Mouse (Mus musculus): Measurements from ENCODE around the gene Selenom.

The Selenom gene

GRCm38 (mm10) chr11:3510321-3510720 is 4.2 kb upstream of the Selenom start:
- in situ Hi-C loops (cut with MboI; ENCODE audit: low sequenced_read_pairs): no loop called here

GRCm38 (mm10) chr11:3513291-3513690 is 1.2 kb upstream of the Selenom start:
- in situ Hi-C loops (cut with MboI; ENCODE audit: low sequenced_read_pairs): no loop called here

- in situ Hi-C loops (cut with MboI; ENCODE audit: low sequenced_read_pairs): loop anchor here (5.0 kb wide), 1 partner anchor 43 kb away; no protein-coding TSS in a partner anchor
Observed at GRCm38 (mm10) chr11:3515216-3515615, 732 bp downstream of the Selenom start.

- in situ Hi-C loops (cut with MboI; ENCODE audit: low sequenced_read_pairs): loop anchor here (5.0 kb wide), 1 partner anchor 43 kb away; no protein-coding TSS in a partner anchor
Observed at GRCm38 (mm10) chr11:3515637-3516036, 1.2 kb downstream of the Selenom start.

DNA sequence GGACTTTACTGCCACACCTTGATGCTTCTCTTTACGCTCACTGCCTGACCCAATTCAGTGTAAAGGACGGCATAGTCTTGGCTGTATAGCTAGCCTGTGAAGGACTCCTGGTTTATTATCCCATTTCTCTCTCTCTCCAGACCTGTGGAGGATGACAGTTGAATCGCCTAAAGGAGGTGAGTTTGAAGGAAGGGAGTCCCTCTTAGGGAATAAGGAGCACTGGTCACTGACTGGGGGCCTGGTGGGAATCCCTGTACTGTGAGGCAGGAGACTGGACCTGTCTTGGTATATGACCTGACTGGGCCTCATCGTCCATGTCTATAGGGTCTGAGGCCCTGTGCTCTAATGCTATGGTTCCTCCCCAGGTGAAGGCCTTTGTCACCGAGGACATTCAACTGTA is 1.6 kb downstream of the Selenom start:
- in situ Hi-C loops (cut with MboI; ENCODE audit: low sequenced_read_pairs): loop anchor here (5.0 kb wide), 1 partner anchor 44 kb away; no protein-coding TSS in a partner anchor

DNA sequence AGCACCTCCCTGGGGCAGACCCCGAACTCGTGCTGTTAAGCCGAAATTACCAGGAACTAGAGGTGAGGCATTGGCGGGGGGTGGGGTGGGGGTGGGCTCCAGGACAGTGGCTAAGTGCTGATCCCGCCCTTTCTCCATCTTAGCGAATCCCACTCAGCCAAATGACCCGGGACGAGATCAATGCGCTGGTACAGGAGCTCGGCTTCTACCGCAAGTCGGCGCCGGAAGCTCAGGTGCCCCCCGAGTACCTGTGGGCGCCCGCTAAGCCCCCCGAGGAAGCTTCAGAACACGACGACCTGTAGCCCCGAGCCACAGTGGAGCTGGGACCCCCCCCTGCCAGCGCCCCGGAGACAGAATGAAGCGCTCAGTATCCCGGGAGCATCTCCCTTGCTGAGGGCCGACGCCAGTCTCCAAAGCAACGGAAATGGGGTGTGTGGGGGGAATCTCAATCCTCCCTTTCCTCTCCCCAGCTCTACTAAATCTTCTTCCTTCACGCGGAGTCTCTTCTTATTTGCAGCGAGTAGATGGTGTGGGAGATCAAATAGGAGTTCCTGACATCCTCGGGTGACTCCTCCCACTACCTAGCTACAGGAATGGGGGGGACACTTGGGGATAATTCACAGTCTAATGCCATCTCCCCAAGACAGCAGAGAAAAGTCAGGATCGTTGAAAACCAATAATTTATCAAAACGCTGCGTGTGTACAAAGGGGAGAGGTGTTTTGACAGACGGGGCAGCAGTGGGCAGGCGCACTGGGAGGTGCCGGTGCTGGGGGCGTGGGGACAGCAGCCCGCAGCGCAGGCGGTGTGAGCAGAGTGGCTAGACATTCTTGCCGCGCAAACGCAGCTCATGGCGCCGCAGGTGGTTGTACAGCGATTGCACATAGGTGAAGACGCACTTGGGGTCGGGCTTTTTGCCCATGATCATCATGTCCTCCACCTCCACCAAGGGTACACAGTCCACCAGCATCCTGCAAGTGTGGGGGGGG is 2.7 kb downstream of the Selenom start:
- in situ Hi-C loops (cut with MboI; ENCODE audit: low sequenced_read_pairs): loop anchor here (5.0 kb wide), 1 partner anchor 45 kb away; no protein-coding TSS in a partner anchor

GRCm38 (mm10) chr11:3517846-3518732 is 3.6 kb downstream of the Selenom start:
- in situ Hi-C loops (cut with MboI; ENCODE audit: low sequenced_read_pairs): loop anchor here (5.0 kb wide), 1 partner anchor 46 kb away; no protein-coding TSS in a partner anchor

- in situ Hi-C loops (cut with MboI; ENCODE audit: low sequenced_read_pairs): loop anchor here (5.0 kb wide), 1 partner anchor 47 kb away; no protein-coding TSS in a partner anchor
Observed at GRCm38 (mm10) chr11:3519051-3519726, 4.7 kb downstream of the Selenom start.

- in situ Hi-C loops (cut with MboI; ENCODE audit: low sequenced_read_pairs): loop anchor here (5.0 kb wide), 1 partner anchor 48 kb away; no protein-coding TSS in a partner anchor
Observed at GRCm38 (mm10) chr11:3519756-3520398, 5.4 kb downstream of the Selenom start.

GRCm38 (mm10) chr11:3520919-3521318 is 6.4 kb downstream of the Selenom start:
- in situ Hi-C loops (cut with MboI; ENCODE audit: low sequenced_read_pairs): no loop called here

GRCm38 (mm10) chr11:3521339-3522224 is 7.1 kb downstream of the Selenom start:
- in situ Hi-C loops (cut with MboI; ENCODE audit: low sequenced_read_pairs): no loop called here

- in situ Hi-C loops (cut with MboI; ENCODE audit: low sequenced_read_pairs): no loop called here
Observed at GRCm38 (mm10) chr11:3522285-3523000, 8.0 kb downstream of the Selenom start.

- in situ Hi-C loops (cut with MboI; ENCODE audit: low sequenced_read_pairs): no loop called here
Observed at GRCm38 (mm10) chr11:3523840-3524582, 9.5 kb downstream of the Selenom start.

DNA sequence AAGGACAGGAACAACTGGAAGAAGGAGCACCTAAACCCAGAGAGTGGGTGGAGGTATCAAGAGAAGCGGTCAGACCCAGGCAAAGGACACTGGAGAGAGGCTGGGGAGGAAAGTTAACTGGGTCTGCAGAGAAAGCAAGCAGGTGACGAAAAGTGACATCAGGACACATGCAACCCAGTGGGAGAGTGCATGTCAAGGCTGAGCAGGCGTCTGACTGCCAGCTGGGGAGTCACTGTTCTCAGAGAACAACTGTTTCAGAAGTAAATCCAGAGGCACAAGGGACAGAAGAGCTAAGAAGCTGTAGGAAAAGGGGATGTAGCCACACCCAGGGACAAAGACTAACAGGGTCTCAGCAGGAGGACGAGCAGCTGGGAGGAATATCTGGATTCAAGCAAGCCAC is 11.1 kb downstream of the Selenom start:
- in situ Hi-C loops (cut with MboI; ENCODE audit: low sequenced_read_pairs): no loop called here

GRCm38 (mm10) chr11:3526207-3526606 is 11.7 kb downstream of the Selenom start:
- in situ Hi-C loops (cut with MboI; ENCODE audit: low sequenced_read_pairs): no loop called here

DNA sequence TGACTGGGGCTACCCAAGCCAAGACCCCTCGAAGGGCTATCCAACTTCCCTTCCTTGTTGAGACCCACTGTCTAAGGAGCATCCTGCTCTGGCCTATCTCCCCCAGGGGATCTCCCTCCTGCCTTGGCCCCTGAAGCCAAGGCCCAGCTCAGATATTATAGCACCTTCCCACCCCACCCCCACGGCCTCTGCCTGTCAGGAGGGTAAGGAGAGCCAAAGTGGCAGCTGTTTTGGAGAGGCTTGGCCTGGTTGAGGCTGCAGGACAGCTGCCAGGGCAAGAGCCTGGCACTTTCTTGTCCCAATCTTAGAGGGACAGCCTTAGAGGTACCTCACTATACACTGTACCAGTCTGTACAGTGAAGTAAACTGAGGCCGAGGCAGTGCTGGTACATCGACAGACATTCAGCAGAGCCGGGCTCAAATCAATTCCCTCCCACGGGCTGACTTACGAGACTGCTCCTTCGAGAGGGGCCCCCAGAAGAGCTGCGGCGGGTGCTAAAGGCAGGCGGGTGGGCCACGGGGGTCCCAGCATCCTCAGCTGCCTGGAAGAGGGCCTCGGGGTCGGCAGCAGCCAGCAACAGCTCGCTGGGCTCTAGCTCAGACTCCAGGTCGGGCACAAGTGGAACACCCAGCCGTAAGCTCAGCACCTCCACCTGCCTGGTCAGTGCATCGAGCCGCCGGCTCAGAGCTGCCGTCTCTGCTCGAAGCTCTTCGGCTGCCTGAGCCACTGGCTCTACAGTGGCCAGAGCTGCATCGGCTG is 12.7 kb downstream of the Selenom start:
- in situ Hi-C loops (cut with MboI; ENCODE audit: low sequenced_read_pairs): no loop called here

DNA sequence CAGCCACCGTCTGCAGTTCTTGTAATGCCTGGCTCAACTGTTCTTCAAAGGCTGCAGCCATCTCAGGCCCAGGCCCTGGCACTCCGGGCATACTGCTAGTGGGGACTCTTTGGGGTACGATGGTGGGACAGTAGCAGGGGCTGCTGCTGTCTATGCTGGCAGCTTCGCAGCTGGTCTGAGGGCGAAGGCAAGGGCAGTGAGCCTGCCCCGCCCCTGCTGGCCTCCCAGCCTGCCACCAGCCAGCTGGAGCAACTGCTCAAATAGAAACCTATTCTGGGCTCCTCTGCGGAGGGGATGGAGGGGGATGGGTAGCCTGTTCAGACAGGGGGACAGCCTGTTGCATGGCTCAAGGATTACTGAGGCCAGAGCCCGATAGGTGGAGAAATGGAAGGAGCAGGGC is 13.3 kb downstream of the Selenom start:
- in situ Hi-C loops (cut with MboI; ENCODE audit: low sequenced_read_pairs): no loop called here
